Mouse (Mus musculus) yolk sac, embryonic 10.5 days (tissue): ENCODE data around the gene E330021D16Rik.

Experiments
- DNase-seq: peaks from one replicate; pipeline ENCODE4 v3.0.0-alpha.2; 2017; ENCODE audit warnings: low spot score

Gene E330021D16Rik

DNA sequence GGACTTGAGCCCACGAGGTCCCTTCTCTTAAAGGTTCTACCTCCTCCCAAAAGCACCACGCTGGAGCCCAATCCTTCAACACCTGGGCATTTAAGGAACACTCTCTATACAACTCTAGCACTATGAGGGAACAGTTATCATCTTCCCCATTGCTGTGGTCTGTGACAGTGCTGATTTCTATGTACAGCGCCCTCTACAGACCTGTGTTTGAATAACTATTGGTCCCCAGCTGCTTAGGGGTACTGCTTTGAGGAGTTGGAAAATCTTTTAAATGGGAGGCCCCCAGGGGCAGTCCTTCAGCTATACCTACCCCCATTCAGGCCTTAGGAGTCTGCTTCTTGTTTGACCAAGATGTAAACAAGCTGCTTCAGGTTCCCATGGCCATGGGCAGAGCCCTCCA is 5.7 kb upstream of the E330021D16Rik start:
- no peak for DNase-seq

DNA sequence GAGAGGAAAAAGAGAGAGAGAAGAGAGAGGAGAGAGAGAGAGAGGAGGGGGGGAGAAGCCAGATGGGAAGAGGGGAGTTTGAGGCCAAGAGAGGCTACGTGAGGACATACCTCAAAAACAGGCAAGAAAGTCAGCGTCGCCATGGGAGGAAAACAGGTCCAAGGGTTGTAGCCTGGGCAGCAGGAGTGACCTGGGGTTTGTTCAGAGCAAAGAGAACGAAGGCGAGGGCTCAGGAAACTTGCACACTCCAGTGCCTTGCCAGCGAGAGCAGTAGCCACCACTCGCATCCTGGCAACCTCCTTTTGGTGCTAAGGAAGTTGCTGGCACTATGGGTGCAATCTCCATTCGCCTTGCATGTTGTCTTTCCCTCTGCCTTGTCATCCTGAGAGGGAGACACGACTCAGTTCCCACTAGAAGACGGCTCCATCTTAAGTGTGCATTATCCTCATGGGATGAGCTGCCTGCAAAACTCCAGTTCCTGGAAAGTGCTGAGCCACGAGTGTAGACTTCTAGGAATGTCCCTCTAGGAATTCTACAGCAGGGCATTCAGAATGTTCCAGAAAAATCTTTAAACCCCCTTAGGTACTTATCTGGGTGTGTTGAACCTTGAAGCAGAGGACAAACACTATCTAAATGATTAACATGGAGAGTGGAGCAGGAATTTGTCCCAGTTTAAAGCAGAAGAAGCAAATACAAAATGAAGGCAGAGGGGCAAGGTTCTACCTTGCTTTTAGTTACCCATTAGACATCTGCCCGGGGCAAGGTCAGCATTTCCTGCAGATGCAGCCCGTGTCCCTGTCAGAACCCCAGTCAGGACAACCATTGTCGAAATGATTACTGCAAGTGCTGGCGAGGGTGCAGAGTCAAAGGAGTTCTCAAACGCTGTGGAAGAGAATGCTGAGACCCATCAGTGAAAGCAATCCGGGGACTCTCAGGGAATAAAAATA is 3.8 kb upstream of the E330021D16Rik start:
- peak; percentile 81 for DNase-seq

DNA sequence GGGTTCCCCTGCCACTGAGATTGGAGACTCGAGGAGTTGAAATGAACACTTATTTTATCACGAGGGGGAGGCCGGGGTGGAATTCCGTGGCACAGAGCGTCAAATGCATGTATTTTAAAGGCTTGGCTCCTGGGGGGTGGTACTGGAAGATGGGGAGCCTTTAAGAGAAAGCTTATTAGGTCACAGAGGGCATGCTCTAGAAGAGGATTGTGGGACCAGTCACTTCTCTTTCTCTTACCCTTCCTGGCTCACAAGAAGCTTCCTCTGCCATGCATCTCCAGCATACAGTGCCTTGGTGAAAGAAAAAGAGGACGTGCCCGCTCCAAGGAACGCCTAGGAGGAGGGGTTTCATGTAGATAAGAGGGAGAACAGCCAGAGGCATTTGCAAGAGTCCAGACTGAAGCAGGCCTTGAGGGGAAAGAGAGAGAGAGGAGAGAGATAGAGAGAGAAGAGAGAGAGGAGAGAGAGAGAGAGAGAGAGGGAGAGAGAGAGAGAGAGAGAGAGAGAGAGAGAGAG is 3.0 kb upstream of the E330021D16Rik start:
- peak; percentile 69 for DNase-seq

GRCm38 (mm10) chr6:136417864-136418263 is 2.5 kb upstream of the E330021D16Rik start:
- peak; percentile 47 for DNase-seq

GRCm38 (mm10) chr6:136413856-136414362 is 1.5 kb downstream of the E330021D16Rik start:
- no peak for DNase-seq

GRCm38 (mm10) chr6:136407608-136408192 is 7.7 kb downstream of the E330021D16Rik start:
- peak; percentile 51 for DNase-seq

DNA sequence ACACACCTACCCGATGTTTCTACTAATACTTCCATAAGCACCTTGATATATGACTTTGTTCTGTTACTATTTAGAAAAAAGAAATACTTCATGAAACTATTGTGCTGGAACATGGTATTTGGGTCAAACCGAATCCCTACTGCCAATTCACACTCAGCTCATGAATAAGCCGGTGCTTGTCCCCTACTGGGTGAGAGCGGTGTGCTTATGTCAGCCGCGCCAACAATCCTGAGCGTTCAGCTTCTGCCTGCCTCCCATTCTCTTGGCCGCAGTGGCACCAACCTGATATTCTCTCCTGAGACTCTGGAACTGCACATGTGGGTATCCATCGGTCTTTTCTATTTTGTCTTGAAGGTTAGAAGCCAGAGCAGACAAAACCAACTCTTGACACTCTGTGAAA is 18.5 kb downstream of the E330021D16Rik start:
- no peak for DNase-seq

GRCm38 (mm10) chr6:136390262-136390661 is 25.1 kb downstream of the E330021D16Rik start:
- no peak for DNase-seq

DNA sequence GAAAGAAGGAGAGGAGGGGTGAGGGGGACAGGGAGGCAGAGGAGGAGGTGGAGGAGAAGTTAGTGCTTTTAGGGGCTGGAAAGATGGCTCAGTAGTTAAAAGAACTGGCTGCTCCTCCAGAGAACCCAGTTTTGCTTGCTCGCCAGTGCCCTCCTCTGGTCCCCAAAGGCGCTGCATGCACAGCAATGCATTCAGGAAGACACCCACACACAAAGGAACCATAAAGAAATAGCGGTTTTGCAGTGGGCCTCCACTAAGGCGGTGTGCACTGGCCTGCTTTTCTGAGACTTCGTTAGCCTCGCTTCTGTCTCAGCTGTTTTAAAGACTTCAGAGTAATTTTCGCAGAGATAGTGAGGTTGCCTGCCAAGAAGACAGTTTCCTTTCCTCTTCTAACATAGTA is 30.1 kb downstream of the E330021D16Rik start:
- DNase-seq, result no peak

DNA sequence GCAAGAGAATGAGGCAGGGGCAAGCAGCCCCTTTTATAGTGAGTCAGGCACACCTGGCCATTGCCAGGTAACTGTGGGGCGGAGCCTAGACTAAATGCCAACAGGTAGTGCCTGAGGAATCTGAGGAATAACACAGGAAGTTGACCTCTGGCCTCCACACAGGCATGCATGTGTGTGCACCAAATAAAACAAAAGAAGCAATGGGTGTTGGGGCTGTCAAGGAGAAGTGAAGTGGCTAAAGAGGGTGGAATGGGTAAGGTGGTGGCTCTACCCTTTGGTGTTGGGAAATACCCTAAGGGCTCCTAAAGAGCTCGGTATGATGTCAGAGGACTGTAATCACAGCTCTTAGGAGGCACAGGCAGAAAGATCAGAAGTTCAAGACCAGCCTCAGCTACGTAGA is 32.2 kb downstream of the E330021D16Rik start:
- DNase-seq, result no peak

DNA sequence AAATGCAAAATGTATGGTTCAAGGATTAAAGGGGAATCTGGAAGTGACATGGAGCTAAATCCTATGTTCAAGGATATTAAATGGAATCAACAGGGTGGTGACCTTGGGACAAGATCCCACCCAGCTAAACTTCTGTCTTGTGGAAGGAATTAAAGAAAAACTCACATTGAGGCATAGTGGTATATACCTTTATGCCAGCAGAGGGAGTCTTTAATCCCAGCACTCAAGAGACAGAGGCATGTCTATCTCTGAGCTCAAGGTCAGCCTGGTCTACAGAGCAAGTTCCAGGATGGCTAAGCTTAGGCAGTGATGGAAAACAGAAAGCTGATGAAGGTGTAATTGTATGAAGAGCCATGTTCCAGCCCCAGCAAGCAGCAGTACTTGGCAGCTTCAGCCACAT is 39.3 kb downstream of the E330021D16Rik start:
- DNase-seq, result no peak

DNA sequence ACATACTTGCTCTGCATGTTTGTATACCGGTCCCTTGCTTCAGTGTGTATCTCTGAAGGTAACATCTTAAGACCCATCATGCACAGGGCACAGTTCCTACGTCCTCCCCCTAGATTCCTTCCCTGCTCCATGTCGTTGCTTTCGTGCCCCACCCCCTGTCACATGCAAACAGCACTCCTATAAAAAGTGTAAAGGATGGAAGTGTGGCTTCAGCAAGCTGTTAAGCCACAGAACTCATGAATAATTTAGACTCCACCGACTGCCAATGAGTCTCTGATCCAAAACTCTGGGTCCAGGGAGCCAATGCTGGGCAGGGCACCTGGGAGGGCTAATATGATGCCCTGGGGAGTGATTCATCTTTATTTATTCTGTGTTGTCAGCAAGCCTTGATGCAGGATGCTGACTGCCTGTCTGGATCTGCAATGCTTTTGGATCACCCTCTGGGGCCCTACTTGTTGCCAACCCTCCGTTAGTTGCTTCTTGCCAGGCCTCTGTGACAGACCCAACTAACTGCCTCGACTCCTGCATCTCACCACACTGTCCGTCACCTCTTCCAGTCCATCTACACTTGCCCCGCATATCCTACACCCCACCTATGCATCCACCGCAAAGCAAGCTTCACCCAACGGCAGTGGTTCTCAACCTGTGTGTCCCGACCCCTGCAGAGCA is 50.8 kb downstream of the E330021D16Rik start:
- DNase-seq, result no peak

- DNase-seq, result no peak
Measured at GRCm38 (mm10) chr6:136364008-136364407, 51.4 kb downstream of the E330021D16Rik start.

DNA sequence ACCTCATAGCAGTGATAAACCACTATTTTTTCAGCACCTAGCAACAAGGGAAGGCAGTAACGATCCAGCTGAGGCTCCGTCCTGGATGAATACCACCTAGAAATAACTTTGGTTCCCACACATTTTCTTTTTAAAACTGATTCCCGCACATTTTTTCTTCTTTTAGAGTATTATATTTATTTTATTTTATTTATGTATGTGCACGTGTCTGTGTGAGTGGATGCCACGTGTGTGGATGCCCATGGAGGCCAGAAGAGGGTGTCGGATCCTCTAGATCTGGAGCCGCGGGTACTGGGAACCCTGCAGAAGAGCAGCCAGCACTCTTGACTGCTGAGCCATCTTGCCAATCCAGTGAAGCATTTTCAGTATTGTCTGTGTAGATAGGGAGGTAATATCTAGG is 52.1 kb downstream of the E330021D16Rik start:
- no peak for DNase-seq

- no peak for DNase-seq
Measured at GRCm38 (mm10) chr6:136358471-136358870, 56.9 kb downstream of the E330021D16Rik start.

DNA sequence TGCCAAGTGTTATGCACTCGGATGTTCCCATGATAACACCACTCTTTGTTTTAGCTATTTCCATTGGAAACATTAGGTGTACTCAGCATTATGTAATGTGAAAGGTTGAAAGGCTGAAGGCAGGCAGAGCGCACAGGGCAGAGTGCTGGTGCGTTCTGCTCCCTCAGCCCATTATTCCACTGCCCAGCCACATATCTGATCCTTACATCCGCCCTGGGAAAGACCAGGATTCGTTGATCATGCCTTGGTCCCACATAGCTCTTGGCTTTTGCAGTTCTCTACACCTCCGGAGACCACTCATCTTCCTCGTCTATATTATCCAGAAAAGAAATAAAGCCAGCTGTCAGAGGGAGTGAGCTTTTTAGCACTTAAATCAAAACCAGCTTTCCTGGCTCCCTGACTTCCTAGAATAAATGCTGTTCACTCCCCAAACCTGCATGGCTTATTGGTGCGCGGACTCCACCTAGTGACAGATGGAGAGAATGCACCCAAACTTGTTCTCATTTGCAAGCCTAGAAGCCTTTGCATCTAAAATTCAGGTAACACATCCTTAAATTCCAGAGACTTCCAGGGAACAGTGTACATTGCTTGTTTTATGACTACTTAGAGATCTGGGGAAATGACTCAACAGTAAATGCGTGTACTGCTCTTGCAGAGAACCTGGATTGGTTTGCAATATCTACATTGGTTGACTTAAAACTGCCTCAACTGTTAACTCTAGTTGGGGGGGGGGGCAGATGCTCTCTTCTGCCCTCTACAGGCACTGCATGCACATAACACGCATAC is 61.8 kb downstream of the E330021D16Rik start:
- peak; percentile 54 for DNase-seq
